In genomic region chr7:99128020-99128950, GRCm38 (mm10) we compare ENCODE assay signal across 10 mouse cellular contexts. TPM values are rescaled to one million over a fixed set of nuclear protein-coding genes. Genes with fewer than 3 reads are reported as not detected.
DNase-seq lines count a peak whose midpoint lies in the region; ATAC-seq lines count a peak whose summit lies in the region.
"Had no signal": no experiment of that assay in that cellular context is flagged by ENCODE, and none has a peak within 500 bp of the region (broad histone marks: within the 10 kb centered on the region; RNA-seq: fewer than 3 reads in every experiment).

No protein-coding gene starts in this region.

- H3K9me3 ChIP-seq in liver, embryonic 11.5 days (ENCODE audit: control insufficient read depth, low read length), result no peaks in the 10 kb centered on the region

- H3K27me3 ChIP-seq in liver, embryonic 11.5 days (replicated peaks; ENCODE audit: control insufficient read depth, insufficient read depth, low read length), result no peaks in the 10 kb centered on the region

- no peak overlapping the region for H3K9ac ChIP-seq in liver, embryonic 11.5 days (ENCODE audit: low read depth, low read length)

- ATAC-seq in liver, embryonic 11.5 days (replicated peaks; ENCODE audit: low FRiP score), result no peak
- no peak for ATAC-seq in monocyte, adult 5-6 weeks (replicated peaks; ENCODE audit: insufficient number of reproducible peaks, low FRiP score, low TSS enrichment, poor library complexity, severe bottlenecking)

- DNase-seq in embryo, embryonic 10 days (ENCODE audit: low spot score), result peak; percentile 31
- no peak for DNase-seq in embryo, embryonic 9.5 days (ENCODE audit: extremely low spot score)
- no peak for DNase-seq in liver, embryonic 11.5 days (ENCODE audit: low spot score)
- DNase-seq in liver, result no peak
- peak; percentile 31 for DNase-seq in hindlimb bud, embryonic 11.5 days (ENCODE audit: extremely low spot score, low read depth, low spot score)
- DNase-seq in lung, postnatal 36 days, result peak; percentile 53
- DNase-seq in frontal cortex, postnatal 10 days (ENCODE audit: low spot score in 2 of 2), result no peak
- DNase-seq: cerebellum, postnatal 10 days had no signal

- 46% methylated on average over 10 of the region's 10 CpGs for WGBS in liver, embryonic 11.5 days

- H3K4me1 ChIP-seq in liver, embryonic 11.5 days (replicated peaks; ENCODE audit: control insufficient read depth, insufficient read depth, low read length), result peaks cover 34% of the 10 kb centered on the region

- H3K36me3 ChIP-seq in liver, embryonic 11.5 days (ENCODE audit: control insufficient read depth, insufficient read depth, low read length), result peaks cover 5% of the 10 kb centered on the region; the same call in 1 of the 2 replicates

- H3K4me2 ChIP-seq in liver, embryonic 11.5 days, result no peak overlapping the region
- H3K4me2 ChIP-seq: midbrain, embryonic 11.5 days had no signal

- no peak overlapping the region for H3K4me3 ChIP-seq in liver, embryonic 11.5 days (ENCODE audit: low read depth, low read length)

- peak overlapping the region; percentile 32; the same call in 1 of the 2 replicates for H3K27ac ChIP-seq in liver, embryonic 11.5 days (ENCODE audit: low read depth, low read length)

RNA-seq across cellular contexts. Expression of gene Uvrag, which starts 12.7 kb away (rescaled TPM):
- polyA plus RNA-seq in liver, embryonic 11.5 days (2014; fragmentation: Nextera tagmentation; extraction: Ambion mirVana), result 14.5 and 16.2 TPM in 2 replicates
- 90.8 to 94.9 TPM (median 92.1 TPM) in 3 replicates for total RNA-seq in monocyte, adult 5-6 weeks (2017)

RNA-seq across cellular contexts. Expression of gene Dgat2, which starts 54.2 kb away (rescaled TPM):
- polyA plus RNA-seq in liver, embryonic 11.5 days (2014; fragmentation: Nextera tagmentation; extraction: Ambion mirVana), result 59.9 and 60.1 TPM in 2 replicates
- total RNA-seq in monocyte, adult 5-6 weeks (2017), result 5.5 to 19.7 TPM (median 8.6 TPM) in 3 replicates

Comparison
In these comparisons a context has a peak if more than half of its experiments do, and no peak if none do; other contexts are left out.
1. DNase-seq: peak in embryo, embryonic 10 days (single experiment), hindlimb bud, embryonic 11.5 days (single experiment) and lung, postnatal 36 days (single experiment); none in embryo, embryonic 9.5 days (single experiment), liver, embryonic 11.5 days (single experiment), liver (single experiment) and frontal cortex, postnatal 10 days (0 of 2).